Mouse (Mus musculus): ENCODE data around the gene Trip12. TPM values are rescaled to one million over a fixed set of nuclear protein-coding genes. Genes with fewer than 3 reads are reported as not detected.

Trip12 gene
- total RNA-seq, 2 experiments from 2014 or later: 196 to 201 TPM

DNA sequence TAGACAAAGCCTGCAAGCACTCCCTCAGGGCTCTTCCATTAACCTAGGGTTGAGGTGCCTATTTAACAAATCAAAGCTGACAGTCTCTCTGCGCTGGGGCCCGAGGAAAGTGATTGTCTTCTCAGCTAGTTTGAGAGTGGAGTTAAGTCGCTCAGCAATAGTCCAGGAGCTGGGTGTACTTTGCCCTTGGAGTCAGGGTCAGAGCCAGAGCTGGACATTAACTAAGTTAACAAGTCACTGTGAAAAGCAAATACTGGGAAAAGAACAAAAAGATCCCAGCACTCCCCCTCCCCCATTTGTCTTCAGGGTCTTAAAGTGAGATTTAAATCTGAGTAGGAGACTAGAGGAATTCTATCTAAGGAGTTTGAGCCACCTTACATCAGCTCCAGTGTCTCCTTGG, 31.8 kb upstream of the Trip12 start:
- H3K27ac ChIP-seq: no peak overlapping the region
- no peak for TF ChIP-seq CTCF (conservative IDR thresholded peaks at IDR 0.05)
- no peak overlapping the region for H3K4me3 ChIP-seq
- no peak for DNase-seq (ENCODE audit: low spot score in 2 of 2)

DNA sequence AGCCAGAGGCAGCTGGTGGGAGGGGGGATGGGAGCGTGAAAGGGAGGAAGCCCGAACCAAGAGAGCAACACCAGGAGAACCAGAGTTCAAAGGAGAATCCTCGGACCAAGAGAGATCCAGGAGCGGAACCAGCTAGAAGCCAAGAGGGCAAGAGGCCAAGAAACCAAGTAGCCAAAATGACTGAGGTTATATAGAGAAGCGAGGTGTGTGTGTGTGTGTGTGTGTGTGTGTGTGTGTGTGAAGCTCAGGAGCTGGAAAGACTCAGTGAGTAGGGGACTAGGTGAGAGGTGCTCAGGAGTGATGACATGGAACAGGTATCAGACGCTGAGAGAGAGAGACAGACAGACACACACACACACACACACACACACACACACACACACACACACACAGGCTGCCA, 30.8 kb upstream of the Trip12 start:
- H3K4me3 ChIP-seq: no peak overlapping the region
- H3K27ac ChIP-seq: no peak overlapping the region
- DNase-seq (ENCODE audit: low spot score in 2 of 2): no peak
- no peak for TF ChIP-seq CTCF (conservative IDR thresholded peaks at IDR 0.05)

DNA sequence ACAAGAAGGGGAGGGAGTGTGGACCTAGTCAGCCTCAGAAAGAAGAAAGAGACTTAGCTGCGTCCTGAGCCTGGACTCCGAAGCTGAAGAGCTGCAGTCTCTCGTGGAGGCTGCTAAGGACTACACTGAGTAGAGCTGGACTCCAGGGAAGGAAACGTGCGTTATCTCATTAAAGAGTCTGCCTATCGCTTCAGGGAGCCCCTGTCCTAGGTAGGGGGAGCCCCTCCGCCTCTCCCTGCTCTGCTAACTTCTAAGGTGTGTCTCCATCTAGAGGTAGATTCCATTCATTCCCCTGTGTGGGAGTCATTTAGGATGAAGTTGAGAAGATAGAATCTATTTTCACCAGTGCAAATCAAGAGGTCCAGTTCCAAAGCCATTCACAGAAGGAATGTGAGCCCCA, 29.2 kb upstream of the Trip12 start:
- Histone ChIP-seq H3K27ac (no peak overlapping the region), H3K4me3 (no peak overlapping the region)
- no peak for TF ChIP-seq CTCF (conservative IDR thresholded peaks at IDR 0.05)
- no peak for DNase-seq (ENCODE audit: low spot score in 2 of 2)

GRCm38 (mm10) chr1:84868841-84869240, 28.5 kb upstream of the Trip12 start:
- Histone ChIP-seq H3K27ac (no peak overlapping the region), H3K4me3 (no peak overlapping the region)
- DNase-seq (ENCODE audit: low spot score in 2 of 2): no peak
- no peak for TF ChIP-seq CTCF (conservative IDR thresholded peaks at IDR 0.05)

DNA sequence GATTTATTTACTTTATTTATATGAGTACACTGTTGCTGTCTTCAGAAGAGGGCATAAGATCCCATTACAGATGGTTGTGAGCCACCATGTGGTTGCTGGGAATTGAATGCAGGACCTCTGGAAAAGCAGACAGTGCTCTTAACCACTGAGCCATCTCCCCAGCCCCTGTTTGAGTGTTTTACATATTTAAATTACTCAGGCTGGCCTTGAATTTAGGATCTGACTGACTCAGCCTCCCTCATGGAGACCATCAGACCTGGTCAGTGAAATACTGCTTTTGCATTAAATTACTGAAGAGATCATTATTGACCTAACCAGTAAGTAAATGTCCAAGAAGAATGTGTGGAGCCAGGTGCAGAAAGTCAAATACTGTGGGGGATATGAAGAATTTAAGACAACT, 28.0 kb upstream of the Trip12 start:
- TF ChIP-seq CTCF (conservative IDR thresholded peaks at IDR 0.05): no peak
- H3K27ac ChIP-seq: no peak overlapping the region
- H3K4me3 ChIP-seq: no peak overlapping the region
- no peak for DNase-seq (ENCODE audit: low spot score in 2 of 2)

DNA sequence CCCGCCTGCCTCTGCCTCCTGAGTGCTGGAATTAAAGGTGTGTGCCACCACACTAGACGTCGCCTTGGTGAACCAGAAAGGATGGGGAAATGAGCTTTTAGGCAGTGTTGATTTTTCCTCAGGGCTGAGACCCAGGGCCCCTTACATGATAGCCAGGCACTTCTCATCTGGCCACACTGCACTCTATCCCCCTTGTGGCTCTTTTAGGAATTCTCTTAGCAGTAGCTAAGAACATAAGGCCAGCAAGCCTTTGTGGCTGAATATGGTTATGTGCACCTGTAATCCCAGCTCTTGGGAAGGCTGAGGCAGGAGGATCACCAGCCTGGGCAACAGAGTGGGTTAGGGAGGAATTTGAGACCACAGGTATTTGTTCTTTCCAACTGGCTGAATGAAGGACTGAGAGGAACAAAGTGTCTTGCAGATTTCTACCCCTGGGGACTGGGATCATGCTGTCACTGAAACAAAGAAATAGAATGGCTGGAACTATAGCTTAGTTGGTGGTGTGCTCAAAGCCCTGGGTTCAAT, 26.5 kb upstream of the Trip12 start:
- TF ChIP-seq CTCF (conservative IDR thresholded peaks at IDR 0.05): 0 out of 2 replicates have a peak, but pooled peaks have one; percentile 8
- no peak for DNase-seq (ENCODE audit: low spot score in 2 of 2)
- Histone ChIP-seq H3K27ac (no peak overlapping the region), H3K4me3 (no peak overlapping the region)

DNA sequence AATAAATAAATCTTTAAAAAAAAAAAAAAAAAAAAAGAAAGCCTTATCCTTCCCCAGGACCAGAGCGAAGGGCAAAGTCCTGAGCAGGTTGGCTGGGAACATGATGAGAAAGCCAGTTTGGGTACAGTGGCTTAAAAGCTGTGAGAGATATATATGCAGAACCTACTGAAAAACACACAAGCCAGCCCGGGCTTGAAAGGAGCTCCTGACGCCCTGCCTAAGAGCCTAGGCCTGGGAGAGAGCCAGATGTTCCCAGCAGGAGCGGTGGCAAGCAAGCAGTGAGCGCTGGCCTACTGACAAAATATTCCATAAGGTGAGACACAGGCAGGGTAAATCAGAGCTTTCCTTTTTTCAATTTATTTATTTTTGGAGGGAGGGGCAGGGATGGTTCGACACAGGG, 25.9 kb upstream of the Trip12 start:
- DNase-seq (ENCODE audit: low spot score in 2 of 2): no peak

GRCm38 (mm10) chr1:84864645-84865044, 24.3 kb upstream of the Trip12 start:
- no peak for DNase-seq (ENCODE audit: low spot score in 2 of 2)
- no peak overlapping the region for H3K27ac ChIP-seq
- no peak for TF ChIP-seq CTCF (conservative IDR thresholded peaks at IDR 0.05)

More for the DNA sequence above, 25.9 kb upstream of the Trip12 start:
- Histone ChIP-seq H3K4me3 (no peak overlapping the region), H3K27ac (no peak overlapping the region)
- no peak for TF ChIP-seq CTCF (conservative IDR thresholded peaks at IDR 0.05)

GRCm38 (mm10) chr1:84861255-84861630, 20.9 kb upstream of the Trip12 start:
- Histone ChIP-seq H3K27ac (no peak overlapping the region), H3K4me3 (no peak overlapping the region)
- no peak for DNase-seq (ENCODE audit: low spot score in 2 of 2)
- TF ChIP-seq CTCF (conservative IDR thresholded peaks at IDR 0.05): no peak

More at GRCm38 (mm10) chr1:84864645-84865044, 24.3 kb upstream of the Trip12 start:
- no peak overlapping the region for H3K4me3 ChIP-seq

DNA sequence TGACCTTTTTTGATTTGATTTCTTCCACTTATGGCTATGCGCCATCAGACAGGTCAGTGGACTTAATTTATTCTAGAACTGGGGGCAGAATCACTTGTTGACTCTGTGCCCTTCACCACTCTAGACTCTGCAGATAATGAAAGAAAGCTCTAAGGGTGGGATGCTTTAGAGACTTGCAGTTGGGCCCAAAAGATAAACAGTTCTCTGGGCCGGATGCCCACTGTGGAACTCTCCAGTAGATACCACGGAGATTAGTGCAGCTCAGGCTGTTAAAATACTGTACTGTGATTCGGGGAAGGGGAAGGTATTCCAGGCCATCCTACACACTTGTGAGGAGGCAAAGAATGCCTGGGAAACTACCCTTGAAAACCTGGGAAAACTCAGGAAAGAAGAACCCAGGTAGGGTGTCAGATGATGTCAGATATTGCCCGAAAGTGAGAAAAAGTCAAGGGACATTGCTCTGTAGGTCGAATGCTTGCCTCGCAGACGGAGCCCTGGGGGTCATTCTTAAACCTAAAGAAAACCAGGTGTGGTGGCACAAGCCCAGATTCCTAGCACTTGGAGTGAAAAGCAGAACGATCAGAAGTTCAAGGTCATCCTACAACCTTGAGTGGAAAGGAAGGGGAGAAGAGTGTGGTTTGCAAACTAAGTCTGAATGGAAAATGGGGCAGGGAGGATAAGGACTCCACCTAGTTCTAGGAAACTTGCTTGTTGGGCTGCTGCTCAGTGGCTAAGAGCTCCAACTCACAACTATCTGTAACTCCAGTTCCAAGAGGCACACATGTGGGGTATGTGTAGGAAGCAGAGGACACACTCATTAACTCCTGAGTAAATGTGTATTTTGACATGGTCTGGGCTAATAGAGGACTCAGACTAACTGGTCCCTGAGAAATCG, 20.3 kb upstream of the Trip12 start:
- no peak for TF ChIP-seq CTCF (conservative IDR thresholded peaks at IDR 0.05)
- Histone ChIP-seq H3K27ac (no peak overlapping the region), H3K4me3 (no peak overlapping the region)
- DNase-seq (ENCODE audit: low spot score in 2 of 2): no peak

GRCm38 (mm10) chr1:84859597-84859996, 19.3 kb upstream of the Trip12 start:
- DNase-seq (ENCODE audit: low spot score in 2 of 2): no peak
- Histone ChIP-seq H3K4me3 (no peak overlapping the region), H3K27ac (no peak overlapping the region)
- TF ChIP-seq CTCF (conservative IDR thresholded peaks at IDR 0.05): no peak

GRCm38 (mm10) chr1:84855756-84856155, 15.4 kb upstream of the Trip12 start:
- no peak for TF ChIP-seq CTCF (conservative IDR thresholded peaks at IDR 0.05)
- no peak for DNase-seq (ENCODE audit: low spot score in 2 of 2)
- H3K4me3 ChIP-seq: no peak overlapping the region
- H3K27ac ChIP-seq: peak overlapping the region; percentile 39; the same call in 1 of the 2 replicates

DNA sequence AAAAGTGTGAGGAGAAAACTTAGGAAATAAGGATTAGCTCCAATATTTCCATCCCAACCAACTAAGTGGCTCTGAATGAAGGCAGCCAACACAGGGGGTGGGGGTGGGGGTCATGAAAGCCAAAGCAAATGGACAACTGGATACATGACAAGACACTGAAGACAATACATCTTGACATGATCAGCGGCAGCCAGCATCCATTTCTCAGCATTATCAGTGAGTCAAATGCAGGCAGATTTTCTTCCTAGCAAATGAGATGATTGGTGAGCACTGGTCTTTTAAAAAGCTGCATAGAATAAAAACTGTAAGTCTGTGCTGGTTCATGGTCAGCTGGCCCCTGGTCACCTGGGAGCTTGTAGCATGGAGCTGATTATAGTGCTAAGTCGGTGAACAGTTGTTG, 14.7 kb upstream of the Trip12 start:
- H3K4me3 ChIP-seq: no peak overlapping the region
- TF ChIP-seq CTCF (conservative IDR thresholded peaks at IDR 0.05): no peak
- H3K27ac ChIP-seq: peak overlapping the region; percentile 39; the same call in 1 of the 2 replicates
- DNase-seq (ENCODE audit: low spot score in 2 of 2): no peak

GRCm38 (mm10) chr1:84853721-84854120, 13.4 kb upstream of the Trip12 start:
- Histone ChIP-seq H3K27ac (no peak overlapping the region), H3K4me3 (no peak overlapping the region)
- TF ChIP-seq CTCF (conservative IDR thresholded peaks at IDR 0.05): no peak
- DNase-seq (ENCODE audit: low spot score in 2 of 2): no peak

All from layer of hippocampus, adult 2 months (tissue).